Mouse (Mus musculus) embryo, embryonic 11 days (tissue): ENCODE measurements around the gene Tnpo2.
A peak's percentile ranks its signal among the peaks of the same experiment; 100 is the strongest.

Source experiments
- DNase-seq: peaks from one replicate; pipeline ENCODE4 v3.0.0-alpha.2; 2015

Tnpo2 gene

GRCm38 (mm10) chr8:85036718-85037365, at the start of gene Tnpo2:
Gene Tnpo2 (plus strand): TSS chr8:85036915.
- peak; percentile 96 for DNase-seq

GRCm38 (mm10) chr8:84987388-84987787, 49.3 kb upstream of the Tnpo2 start:
- DNase-seq = no peak

- DNase-seq = no peak
Observed at GRCm38 (mm10) chr8:84987903-84988302, 48.8 kb upstream of the Tnpo2 start.

GRCm38 (mm10) chr8:84989311-84989731, 47.4 kb upstream of the Tnpo2 start:
- DNase-seq = peak; percentile 34

- peak; percentile 95 for DNase-seq
Observed at GRCm38 (mm10) chr8:84989810-84990209, 46.9 kb upstream of the Tnpo2 start.

- peak; percentile 98 for DNase-seq
Observed at GRCm38 (mm10) chr8:84990349-84990748, 46.4 kb upstream of the Tnpo2 start, which contains the start of gene Hook2. Gene Hook2 (plus strand): TSS chr8:84990603.

GRCm38 (mm10) chr8:84990836-84991235, 45.9 kb upstream of the Tnpo2 start:
- peak; percentile 62 for DNase-seq

- no peak for DNase-seq
Observed at GRCm38 (mm10) chr8:84994375-84994774, 42.3 kb upstream of the Tnpo2 start.

GRCm38 (mm10) chr8:84995680-84996079, 41.0 kb upstream of the Tnpo2 start:
- DNase-seq = peak; percentile 40

GRCm38 (mm10) chr8:84996978-84997377, 39.7 kb upstream of the Tnpo2 start:
- no peak for DNase-seq

- DNase-seq = peak; percentile 93
Observed at GRCm38 (mm10) chr8:84997649-84998295, 38.9 kb upstream of the Tnpo2 start.

- peak; percentile 32 for DNase-seq
Observed at GRCm38 (mm10) chr8:85007686-85008085, 29.0 kb upstream of the Tnpo2 start.

GRCm38 (mm10) chr8:85011242-85011641, 25.5 kb upstream of the Tnpo2 start:
- DNase-seq = peak; percentile 25

GRCm38 (mm10) chr8:85013230-85013840, 23.4 kb upstream of the Tnpo2 start:
- DNase-seq = peak; percentile 90

GRCm38 (mm10) chr8:85014431-85014830, 22.3 kb upstream of the Tnpo2 start, which contains the start of gene Best2:
Gene Best2 (minus strand): TSS chr8:85014531.
- no peak for DNase-seq

GRCm38 (mm10) chr8:85016724-85017123, 20.0 kb upstream of the Tnpo2 start:
- no peak for DNase-seq

GRCm38 (mm10) chr8:85017209-85017608, 19.5 kb upstream of the Tnpo2 start:
- DNase-seq = no peak

GRCm38 (mm10) chr8:85021514-85022055, 15.1 kb upstream of the Tnpo2 start:
- no peak for DNase-seq

- no peak for DNase-seq
Observed at GRCm38 (mm10) chr8:85023846-85024245, 12.9 kb upstream of the Tnpo2 start.

GRCm38 (mm10) chr8:85025098-85025932, 11.4 kb upstream of the Tnpo2 start, which contains the start of gene Asna1:
Gene Asna1 (minus strand): TSS chr8:85025281.
- DNase-seq = peak; percentile 95

GRCm38 (mm10) chr8:85026670-85027515, 9.8 kb upstream of the Tnpo2 start, which contains the start of gene Trir:
Gene Trir (plus strand): TSS chr8:85026823.
- DNase-seq = peak; percentile 99

- DNase-seq = peak; percentile 36
Observed at GRCm38 (mm10) chr8:85027516-85027855, 9.2 kb upstream of the Tnpo2 start.
